Mouse (Mus musculus): ENCODE data around the gene Foxd1.
A peak's percentile ranks its signal among the peaks of the same experiment; 100 is the strongest.

Foxd1 gene

GRCm38 (mm10) chr13:98354090-98354801, at the start of gene Foxd1:
TSS of gene Foxd1 (plus strand) at chr13:98354242.
- no peak for DNase-seq (ENCODE audit: low read depth, low spot score)

GRCm38 (mm10) chr13:98305257-98305656, 48.8 kb upstream of the Foxd1 start:
- no peak for DNase-seq (ENCODE audit: low read depth, low spot score)

- no peak for DNase-seq (ENCODE audit: low read depth, low spot score)
Observed at GRCm38 (mm10) chr13:98306393-98306792, 47.6 kb upstream of the Foxd1 start.

DNA sequence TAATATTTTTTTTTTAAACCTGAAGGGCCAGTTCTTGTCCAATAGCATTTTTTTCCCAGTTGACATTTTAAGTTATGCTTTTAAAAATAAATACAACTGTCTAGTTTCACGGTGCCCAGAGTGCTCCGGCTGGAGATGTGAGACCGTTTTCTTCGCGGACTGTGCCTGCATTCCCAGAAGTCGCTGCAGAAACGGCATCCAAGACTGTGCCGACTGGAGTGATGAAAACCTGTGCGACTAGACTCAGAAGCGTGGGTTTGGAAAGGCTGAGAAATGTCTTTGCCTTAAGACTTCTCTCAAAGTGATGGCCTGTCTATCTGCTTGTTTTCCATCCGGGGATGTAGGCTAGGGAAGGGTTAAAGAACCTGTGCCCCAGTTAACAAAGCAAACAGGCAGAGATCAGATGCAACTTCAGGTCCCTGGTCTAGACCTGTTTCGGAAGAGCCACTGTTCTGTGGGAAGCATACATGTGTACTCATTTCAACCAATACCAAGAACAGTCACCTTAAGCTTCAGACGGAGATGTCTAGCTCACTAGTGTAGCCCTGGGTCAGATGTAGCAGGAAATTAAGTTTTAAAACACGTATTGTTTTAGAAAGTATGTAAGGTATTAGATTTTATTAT, 47.1 kb upstream of the Foxd1 start:
- no peak for DNase-seq (ENCODE audit: low read depth, low spot score)

DNA sequence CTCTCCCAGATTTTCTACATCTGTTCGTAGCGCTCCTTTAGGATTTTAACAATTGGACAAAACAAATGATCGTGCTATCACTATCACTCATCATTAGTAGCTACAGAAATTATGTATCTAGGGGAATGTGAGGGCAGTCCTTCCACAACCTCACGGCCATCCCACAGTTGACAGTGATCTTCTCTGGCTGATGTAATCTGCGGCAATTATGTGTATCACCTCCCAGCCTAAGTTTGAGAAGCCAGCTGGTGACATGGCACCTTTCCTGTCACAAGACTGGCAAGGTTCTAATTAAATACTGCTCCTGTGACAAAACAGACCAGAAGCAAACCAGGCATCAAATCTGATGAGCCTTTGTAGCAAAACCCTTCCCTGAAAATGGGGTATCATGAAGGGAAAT, 46.0 kb upstream of the Foxd1 start:
- DNase-seq (ENCODE audit: low read depth, low spot score), result no peak

DNA sequence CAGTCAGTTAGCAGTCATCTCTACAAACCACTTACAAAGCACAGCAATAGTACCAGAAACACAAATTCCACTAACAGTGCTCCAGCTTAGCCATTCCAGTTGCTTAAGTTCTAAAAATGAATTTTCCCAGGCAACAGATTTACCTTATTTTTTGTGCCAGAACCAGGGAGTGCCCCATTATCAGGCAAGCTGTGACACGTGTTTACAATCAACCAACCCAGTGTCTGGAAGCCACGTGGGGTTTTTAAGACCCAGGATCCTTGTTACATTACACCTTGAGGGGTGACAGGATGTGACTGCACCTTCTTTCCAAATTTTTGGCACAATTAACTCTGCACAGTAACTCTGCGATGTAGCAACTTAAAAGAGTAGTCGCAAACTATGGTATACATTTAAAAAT, 45.3 kb upstream of the Foxd1 start:
- DNase-seq (ENCODE audit: low read depth, low spot score), result no peak

- no peak for DNase-seq (ENCODE audit: low read depth, low spot score)
Observed at GRCm38 (mm10) chr13:98311597-98311996, 42.4 kb upstream of the Foxd1 start.

GRCm38 (mm10) chr13:98313631-98314030, 40.4 kb upstream of the Foxd1 start:
- no peak for DNase-seq (ENCODE audit: low read depth, low spot score)

DNA sequence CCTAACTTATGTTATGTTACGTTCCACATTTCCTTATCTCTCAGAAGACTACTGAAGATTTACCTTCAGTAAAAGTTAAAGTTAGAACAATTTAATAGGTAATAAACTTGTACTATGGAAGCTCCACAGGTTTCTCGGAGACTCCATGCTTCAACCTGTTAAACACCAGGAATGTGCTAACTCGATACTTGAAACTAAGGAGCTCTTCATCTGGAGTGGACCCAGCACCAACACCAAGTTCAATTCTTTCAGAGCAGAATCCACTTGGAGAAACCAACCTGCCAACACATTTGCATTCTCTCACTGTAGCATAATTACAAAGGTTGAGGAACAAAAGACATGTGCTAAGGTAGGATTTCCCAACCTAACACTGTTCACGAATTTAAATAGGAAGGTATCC, 38.9 kb upstream of the Foxd1 start:
- DNase-seq (ENCODE audit: low read depth, low spot score), result no peak

DNA sequence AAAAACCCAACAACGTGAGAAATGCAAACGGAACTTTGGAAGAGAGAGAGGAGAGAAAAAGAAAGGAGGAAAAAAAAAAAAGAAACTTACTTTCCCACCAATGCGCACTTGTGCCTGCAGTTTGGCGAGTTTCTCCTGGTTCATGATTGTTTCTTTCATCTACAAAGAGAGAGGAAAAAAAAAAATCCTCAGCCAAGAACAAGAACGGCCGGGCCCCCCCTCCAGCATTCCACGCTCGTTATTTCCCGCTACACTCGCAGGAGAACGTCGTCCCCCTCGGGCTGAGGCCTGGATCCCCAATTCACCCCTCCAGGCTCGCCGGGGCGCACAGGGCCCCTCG, 37.9 kb upstream of the Foxd1 start:
- no peak for DNase-seq (ENCODE audit: low read depth, low spot score)

- peak; percentile 82 for DNase-seq (ENCODE audit: low read depth, low spot score)
Observed at GRCm38 (mm10) chr13:98316480-98317245, 37.4 kb upstream of the Foxd1 start, which contains the start of gene Btf3. TSS of gene Btf3 (minus strand) at chr13:98317006.

GRCm38 (mm10) chr13:98317246-98317677, 36.8 kb upstream of the Foxd1 start:
- DNase-seq (ENCODE audit: low read depth, low spot score), result no peak

- no peak for DNase-seq (ENCODE audit: low read depth, low spot score)
Observed at GRCm38 (mm10) chr13:98317911-98318310, 36.1 kb upstream of the Foxd1 start.

DNA sequence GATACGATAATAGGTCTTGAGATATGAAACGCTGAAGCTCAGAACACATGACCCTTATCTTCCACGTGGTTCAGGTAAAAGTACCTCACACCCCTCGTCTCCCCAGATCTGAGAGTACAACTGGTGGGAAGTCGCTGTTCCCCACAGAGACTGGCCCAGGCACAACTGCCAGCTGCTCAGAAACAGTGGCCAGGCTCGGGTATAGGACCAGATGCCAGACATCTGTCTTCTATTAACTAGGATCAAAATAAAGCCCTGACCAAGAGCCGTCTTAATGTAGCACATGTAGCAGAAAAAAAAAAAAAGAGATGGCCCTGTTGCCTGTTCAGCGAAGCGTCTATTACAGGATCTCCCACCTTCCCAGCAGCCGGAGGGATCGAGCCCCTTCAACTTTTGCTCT, 29.0 kb upstream of the Foxd1 start:
- DNase-seq (ENCODE audit: low read depth, low spot score), result no peak

DNA sequence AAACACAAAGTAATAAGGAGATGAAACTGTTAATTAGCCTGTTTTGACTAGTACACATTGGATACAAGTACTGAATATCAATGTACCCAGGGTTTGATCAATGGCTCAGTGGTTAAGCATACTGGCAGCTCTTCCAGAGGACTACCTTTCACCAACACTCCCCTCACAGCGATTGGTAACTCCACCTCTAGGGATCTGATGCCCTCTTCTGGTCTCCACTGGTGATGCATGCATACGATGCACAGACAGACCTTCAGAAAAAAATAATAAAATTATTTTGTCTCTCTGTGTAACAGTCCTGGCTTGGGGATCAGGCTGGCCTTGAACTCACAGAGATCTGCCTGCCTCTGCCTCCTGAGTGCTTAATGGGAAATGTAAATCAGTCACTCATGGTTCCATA, 21.9 kb upstream of the Foxd1 start:
- DNase-seq (ENCODE audit: low read depth, low spot score), result no peak

- DNase-seq (ENCODE audit: low read depth, low spot score), result no peak
Observed at GRCm38 (mm10) chr13:98336205-98336604, 17.8 kb upstream of the Foxd1 start.

- DNase-seq (ENCODE audit: low read depth, low spot score), result no peak
Observed at GRCm38 (mm10) chr13:98340506-98340905, 13.5 kb upstream of the Foxd1 start.

GRCm38 (mm10) chr13:98349491-98349890, 4.6 kb upstream of the Foxd1 start:
- no peak for DNase-seq (ENCODE audit: low read depth, low spot score)

- no peak for DNase-seq (ENCODE audit: low read depth, low spot score)
Observed at GRCm38 (mm10) chr13:98351527-98351926, 2.5 kb upstream of the Foxd1 start.

DNA sequence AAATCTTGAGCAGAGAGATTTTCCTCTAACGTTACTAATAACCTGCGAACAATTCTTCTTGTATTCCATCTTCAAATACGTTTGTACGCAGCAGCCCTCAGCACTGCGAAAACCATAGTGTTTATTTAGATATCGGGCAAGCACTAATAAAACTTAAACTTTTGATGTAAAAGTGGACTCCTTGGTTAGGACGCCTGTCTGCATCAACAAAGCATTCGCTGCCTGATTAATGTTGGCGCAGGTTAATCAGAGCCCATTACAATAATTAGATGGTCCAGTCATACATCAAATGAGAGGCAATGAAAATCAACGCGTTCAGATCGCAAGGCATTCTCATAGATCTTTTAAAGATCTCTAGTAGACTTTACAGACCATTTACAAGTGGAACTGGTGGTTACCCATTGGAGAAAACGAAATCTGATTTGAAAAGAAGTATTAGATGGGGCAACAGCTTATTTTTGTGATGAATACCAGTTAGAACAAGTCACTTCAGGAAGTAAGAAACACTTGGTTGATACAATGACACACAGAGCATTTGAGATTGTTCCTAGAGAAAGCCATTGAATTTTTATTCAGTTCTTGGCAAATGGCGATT, 1.6 kb upstream of the Foxd1 start:
- DNase-seq (ENCODE audit: low read depth, low spot score), result no peak

DNA sequence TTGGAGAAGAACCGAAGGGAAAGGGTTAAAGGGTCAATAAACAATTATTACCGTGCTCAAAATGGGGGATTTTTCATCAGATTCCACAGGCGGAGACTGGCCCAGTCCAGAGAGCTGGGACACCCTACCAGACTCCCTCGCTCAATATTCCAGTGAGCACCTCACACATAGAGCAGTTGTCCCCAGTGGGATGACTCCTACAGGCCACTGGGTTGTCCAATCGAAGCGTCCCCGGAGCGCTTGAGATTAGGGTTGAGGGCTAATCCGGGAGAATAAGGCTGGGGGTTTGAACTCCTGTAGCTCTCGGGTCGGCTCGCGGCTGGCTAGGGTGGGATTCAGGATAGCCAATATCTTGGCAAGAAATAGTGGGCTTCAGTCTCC, 343 bp upstream of the Foxd1 start:
- no peak for DNase-seq (ENCODE audit: low read depth, low spot score)

- DNase-seq (ENCODE audit: low read depth, low spot score), result no peak
Observed at GRCm38 (mm10) chr13:98354871-98355558, 973 bp downstream of the Foxd1 start.
